In genomic region chr2:59958543-59958942, GRCm38 (mm10) we compare ENCODE assay signal across 9 mouse cellular contexts.
DNase-seq lines count a peak whose midpoint lies in the region; ATAC-seq and TF ChIP-seq lines count a peak whose summit lies in the region.
"Had no signal": no experiment of that assay in that cellular context is flagged by ENCODE, and none has a peak within 500 bp of the region (broad histone marks: within the 10 kb centered on the region; RNA-seq: fewer than 3 reads in every experiment).

No protein-coding gene starts in this region.

- H3K36me3 ChIP-seq in forebrain, embryonic 14.5 days (ENCODE audit: control insufficient read depth, insufficient read depth, low read length) = peaks cover 45% of the 10 kb centered on the region
- H3K36me3 ChIP-seq in forebrain, embryonic 12.5 days (replicated peaks) = peaks cover 47% of the 10 kb centered on the region
- peaks cover 8% of the 10 kb centered on the region; the same call in 1 of the 2 replicates for H3K36me3 ChIP-seq in stomach, postnatal 0 days (ENCODE audit: control insufficient read depth, insufficient read depth, low read length)
- peaks cover 44% of the 10 kb centered on the region for H3K36me3 ChIP-seq in liver, postnatal 0 days (replicated peaks; ENCODE audit: insufficient read depth, low read length)

- DNase-seq in forebrain, embryonic 14.5 days (ENCODE audit: low spot score) = peak; percentile 83
- peak; percentile 47 for DNase-seq in kidney, postnatal 10 days
- no peak for DNase-seq in kidney, adult 9 months
- DNase-seq in right cerebral cortex, postnatal 4 days = peak; percentile 16
- DNase-seq in right cerebral cortex, adult 18-20 months = no peak
- no peak for DNase-seq in stomach, postnatal 0 days (ENCODE audit: low spot score)
- DNase-seq in liver, postnatal 0 days = no peak

- ATAC-seq in forebrain, embryonic 14.5 days = peak; percentile 52; the same call in 1 of the 2 replicates
- no peak for ATAC-seq in forebrain, embryonic 12.5 days (ENCODE audit: low FRiP score)
- ATAC-seq in stomach, postnatal 0 days (ENCODE audit: low FRiP score, low TSS enrichment) = no peak
- no peak for ATAC-seq in liver, postnatal 0 days
- ATAC-seq: CD4-positive, CD25-positive, alpha-beta regulatory T cell, adult 4 months had no signal

- H3K4me2 ChIP-seq in forebrain, embryonic 14.5 days (ENCODE audit: low read length) = no peak overlapping the region
- H3K4me2 ChIP-seq in forebrain, embryonic 12.5 days = no peak overlapping the region
- no peak overlapping the region for H3K4me2 ChIP-seq in stomach, postnatal 0 days (replicated peaks; ENCODE audit: low read depth)
- H3K4me2 ChIP-seq in liver, postnatal 0 days (ENCODE audit: low read depth, low read length) = no peak overlapping the region

- H3K4me1 ChIP-seq in forebrain, embryonic 14.5 days (ENCODE audit: control insufficient read depth, insufficient read depth, low read length) = no peaks in the 10 kb centered on the region
- no peaks in the 10 kb centered on the region for H3K4me1 ChIP-seq in forebrain, embryonic 12.5 days
- no peaks in the 10 kb centered on the region for H3K4me1 ChIP-seq in stomach, postnatal 0 days (replicated peaks; ENCODE audit: control insufficient read depth, insufficient read depth)
- H3K4me1 ChIP-seq in liver, postnatal 0 days (ENCODE audit: insufficient read depth) = no peaks in the 10 kb centered on the region

- H3K9ac ChIP-seq in forebrain, embryonic 14.5 days (ENCODE audit: low read length) = no peak overlapping the region
- no peak overlapping the region for H3K9ac ChIP-seq in forebrain, embryonic 12.5 days
- H3K9ac ChIP-seq in stomach, postnatal 0 days (ENCODE audit: low read length) = no peak overlapping the region
- H3K9ac ChIP-seq in liver, postnatal 0 days (replicated peaks) = no peak overlapping the region

- no peaks in the 10 kb centered on the region for H3K9me3 ChIP-seq in forebrain, embryonic 14.5 days (replicated peaks; ENCODE audit: control insufficient read depth, low read length)
- no peaks in the 10 kb centered on the region for H3K9me3 ChIP-seq in forebrain, embryonic 12.5 days
- H3K9me3 ChIP-seq in stomach, postnatal 0 days (ENCODE audit: control insufficient read depth, low read length) = no peaks in the 10 kb centered on the region
- no peaks in the 10 kb centered on the region for H3K9me3 ChIP-seq in liver, postnatal 0 days (ENCODE audit: low read length)

- H3K27me3 ChIP-seq in forebrain, embryonic 14.5 days (replicated peaks; ENCODE audit: control insufficient read depth, insufficient read depth, low read length) = no peaks in the 10 kb centered on the region
- H3K27me3 ChIP-seq in forebrain, embryonic 12.5 days = no peaks in the 10 kb centered on the region
- H3K27me3 ChIP-seq in stomach, postnatal 0 days (ENCODE audit: control insufficient read depth, insufficient read depth, low read length) = no peaks in the 10 kb centered on the region
- no peaks in the 10 kb centered on the region for H3K27me3 ChIP-seq in liver, postnatal 0 days (ENCODE audit: insufficient read depth, low read length)

- WGBS in forebrain, embryonic 14.5 days = 37% methylated on average over 6 of the region's 6 CpGs
- WGBS in forebrain, embryonic 12.5 days = 70% methylated on average over 6 of the region's 6 CpGs
- WGBS in stomach, postnatal 0 days = 38% methylated on average over 6 of the region's 6 CpGs
- 79% methylated on average over 6 of the region's 6 CpGs for WGBS in liver, postnatal 0 days (ENCODE audit: insufficient replicate concordance)

- H3K27ac ChIP-seq in forebrain, embryonic 14.5 days (ENCODE audit: low read depth, low read length) = no peak overlapping the region
- no peak overlapping the region for H3K27ac ChIP-seq in forebrain, embryonic 12.5 days
- no peak overlapping the region for H3K27ac ChIP-seq in stomach, postnatal 0 days (replicated peaks)
- H3K27ac ChIP-seq in liver, postnatal 0 days (ENCODE audit: low read depth) = no peak overlapping the region

- TF ChIP-seq EP300 in stomach, postnatal 0 days (optimal IDR thresholded peaks at IDR 0.05) = no peak
- no peak for TF ChIP-seq EP300 in liver, postnatal 0 days (IDR thresholded peaks at IDR 0.05; ENCODE audit: low read depth)

- 0 out of 2 replicates have a peak, but pooled peaks have one; percentile 9 for TF ChIP-seq CTCF in stomach, postnatal 0 days (IDR thresholded peaks at IDR 0.05; ENCODE audit: low read depth)
- no peak for TF ChIP-seq CTCF in liver, postnatal 0 days (IDR thresholded peaks at IDR 0.05; ENCODE audit: low read depth)

- no peak overlapping the region for H3K4me3 ChIP-seq in forebrain, embryonic 14.5 days (ENCODE audit: low read depth, low read length)
- H3K4me3 ChIP-seq in forebrain, embryonic 12.5 days (replicated peaks) = no peak overlapping the region
- H3K4me3 ChIP-seq in stomach, postnatal 0 days (ENCODE audit: low read depth, low read length) = no peak overlapping the region
- no peak overlapping the region for H3K4me3 ChIP-seq in liver, postnatal 0 days (ENCODE audit: low read depth, low read length)

Comparison
In these comparisons a context has a peak if more than half of its experiments do, and no peak if none do; other contexts are left out.
1. DNase-seq: peak in forebrain, embryonic 14.5 days (single experiment), kidney, postnatal 10 days (single experiment) and right cerebral cortex, postnatal 4 days (single experiment); none in kidney, adult 9 months (single experiment), right cerebral cortex, adult 18-20 months (single experiment), stomach, postnatal 0 days (single experiment) and liver, postnatal 0 days (single experiment).